Mouse (Mus musculus) stomach, embryonic 14.5 days (tissue): Measurements from ENCODE around the gene Trim33. TPM values are rescaled to one million over a fixed set of nuclear protein-coding genes. Genes with fewer than 3 reads are reported as not detected.

ENCODE experiments used
- ATAC-seq: fragments of 200-750 bp; cut with Nextera tagmentation; 2 replicates; pipeline ENCODE4 v1.8.0; 2017; ENCODE audit warnings: low read depth, moderate TSS enrichment; ENCODE audit not compliant: insufficient number of reproducible peaks, insufficient read depth, low FRiP score
- H3K27ac ChIP-seq: fragments of 300-500 bp; sonication (generic); 2 replicates; pipeline ENCODE4 v1.5.1; 2014; ENCODE audit warnings: mild to moderate bottlenecking, low read length, moderate library complexity, mixed read lengths
- H3K27me3 ChIP-seq: fragments of 300-500 bp; sonication (generic); 2 replicates; pipeline ENCODE4 v1.6.1; 2014; ENCODE audit warnings: low read length, control low read depth, mixed read lengths; ENCODE audit not compliant: control insufficient read depth, insufficient read depth
- H3K36me3 ChIP-seq: fragments of 300-500 bp; sonication (generic); 2 replicates; pipeline ENCODE4 v1.6.1; 2014; ENCODE audit warnings: mild to moderate bottlenecking, control low read depth, low read length, moderate library complexity, mixed read lengths; ENCODE audit not compliant: control insufficient read depth, insufficient read depth
- H3K4me1 ChIP-seq: fragments of 300-500 bp; sonication (generic); 2 replicates; pipeline ENCODE4 v1.6.1; 2014; ENCODE audit warnings: low read length, control low read depth, mixed read lengths; ENCODE audit not compliant: control insufficient read depth, insufficient read depth
- H3K4me2 ChIP-seq: fragments of 300-500 bp; sonication (generic); replicated peaks from 2 replicates; pipeline ENCODE4 v1.6.1; 2014; ENCODE audit warnings: low read depth, low read length, control low read depth
- H3K4me3 ChIP-seq: fragments of 300-500 bp; sonication (generic); 2 replicates; pipeline ENCODE4 v1.5.1; 2014; ENCODE audit warnings: low read depth, low read length, control low read depth
- H3K9ac ChIP-seq: fragments of 300-500 bp; sonication (generic); replicated peaks from 2 replicates; pipeline ENCODE4 v1.6.1; 2014; ENCODE audit warnings: low read depth, mild to moderate bottlenecking, control low read depth, low read length, moderate library complexity, mixed read lengths
- H3K9me3 ChIP-seq: fragments of 300-500 bp; sonication (generic); 2 replicates; pipeline ENCODE4 v1.6.1; 2016; ENCODE audit warnings: low read depth, low read length, control low read depth; ENCODE audit not compliant: control insufficient read depth
- WGBS: fragments of 180-500 bp; shearing (Covaris S2); extraction: QIAGEN DNeasy Blood & Tissue Kit; methylation state at CpG from one replicate; pipeline ENCODE4 v1.1.7; 2014; 5-methylcytosine and 5-hydroxymethylcytosine counted together
- polyA plus RNA-seq: library from polyadenylated mRNA; unstranded; fragments of >200 nt; fragmentation: Nextera tagmentation; extraction: Ambion mirVana; gene quantifications from 2 replicates; pipeline ENCODE4 v1.2.1, GENCODE M21; 2014

Trim33 gene
- polyA plus RNA-seq, 1 experiment from 2014 or later = 36.4 TPM

DNA sequence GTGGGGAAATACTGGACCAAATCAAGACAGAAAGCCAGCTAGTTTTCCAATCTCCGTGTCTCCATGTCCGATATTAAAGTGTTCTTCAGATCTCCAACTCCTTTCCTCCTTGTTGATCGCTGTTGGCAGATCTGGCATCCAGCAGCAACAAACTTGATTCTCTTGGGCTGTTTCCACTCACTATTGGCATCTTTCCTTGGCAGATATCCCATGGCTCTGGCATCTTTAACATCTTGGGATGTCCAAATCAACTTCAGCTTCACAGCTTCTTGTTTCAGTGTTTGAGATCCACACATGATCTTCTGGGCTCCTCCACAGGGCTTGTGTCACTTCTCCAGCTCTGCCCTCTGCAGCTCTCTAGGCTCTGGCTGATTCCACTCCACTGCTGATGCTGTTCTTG is 89.6 kb downstream of the Trim33 start:
- no peaks in the 10 kb centered on the region for H3K27me3 ChIP-seq
- H3K4me1 ChIP-seq = no peaks in the 10 kb centered on the region
- H3K9ac ChIP-seq = no peak overlapping the region
- H3K4me3 ChIP-seq = no peak overlapping the region
- ATAC-seq = no peak
- H3K4me2 ChIP-seq = no peak overlapping the region
- 88% methylated on average over 3 of the region's 3 CpGs for WGBS
- no peaks in the 10 kb centered on the region for H3K36me3 ChIP-seq
- no peak overlapping the region for H3K27ac ChIP-seq
- no peaks in the 10 kb centered on the region for H3K9me3 ChIP-seq

DNA sequence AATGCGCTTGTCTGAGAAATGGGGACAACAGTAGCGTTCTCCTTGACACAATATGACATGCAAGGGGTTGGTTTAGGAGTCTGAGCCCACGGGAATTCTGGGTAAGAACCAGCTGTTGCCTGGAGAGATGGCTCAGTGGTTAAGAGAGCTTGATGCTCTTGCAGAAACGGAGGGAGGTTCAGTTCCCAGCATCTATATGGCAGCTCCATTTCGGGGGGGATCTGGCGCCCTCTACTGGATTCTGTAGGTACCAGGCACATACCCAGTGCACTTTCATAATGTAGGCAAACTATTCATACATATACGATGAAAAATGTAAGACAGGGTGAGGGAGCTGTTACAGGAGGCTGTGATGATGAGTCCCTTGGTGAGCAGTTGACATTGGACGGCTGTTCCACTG is 94.9 kb downstream of the Trim33 start:
- H3K4me1 ChIP-seq = no peaks in the 10 kb centered on the region
- H3K36me3 ChIP-seq = no peaks in the 10 kb centered on the region
- H3K27ac ChIP-seq = no peak overlapping the region
- H3K9me3 ChIP-seq = no peaks in the 10 kb centered on the region
- H3K4me2 ChIP-seq = no peak overlapping the region
- no peaks in the 10 kb centered on the region for H3K27me3 ChIP-seq
- no peak overlapping the region for H3K4me3 ChIP-seq
- H3K9ac ChIP-seq = no peak overlapping the region
- 36% methylated on average over 8 of the region's 8 CpGs for WGBS
- ATAC-seq = no peak

GRCm38 (mm10) chr3:103375181-103375855 is 96.2 kb downstream of the Trim33 start:
- Histone ChIP-seq H3K27me3 (no peaks in the 10 kb centered on the region), H3K4me1 (no peaks in the 10 kb centered on the region), H3K27ac (no peak overlapping the region), H3K4me3 (no peak overlapping the region), H3K4me2 (no peak overlapping the region), H3K9ac (no peak overlapping the region), H3K36me3 (no peaks in the 10 kb centered on the region), H3K9me3 (no peaks in the 10 kb centered on the region)
- ATAC-seq = no peak
- 33% methylated on average over 14 of the region's 14 CpGs for WGBS

GRCm38 (mm10) chr3:103378018-103378417 is 98.9 kb downstream of the Trim33 start:
- Histone ChIP-seq H3K36me3 (no peaks in the 10 kb centered on the region), H3K27ac (no peak overlapping the region), H3K4me2 (no peak overlapping the region), H3K4me3 (no peak overlapping the region), H3K27me3 (no peaks in the 10 kb centered on the region), H3K4me1 (no peaks in the 10 kb centered on the region), H3K9ac (no peak overlapping the region), H3K9me3 (no peaks in the 10 kb centered on the region)
- peak; percentile 61; the same call in 1 of the 2 replicates for ATAC-seq

DNA sequence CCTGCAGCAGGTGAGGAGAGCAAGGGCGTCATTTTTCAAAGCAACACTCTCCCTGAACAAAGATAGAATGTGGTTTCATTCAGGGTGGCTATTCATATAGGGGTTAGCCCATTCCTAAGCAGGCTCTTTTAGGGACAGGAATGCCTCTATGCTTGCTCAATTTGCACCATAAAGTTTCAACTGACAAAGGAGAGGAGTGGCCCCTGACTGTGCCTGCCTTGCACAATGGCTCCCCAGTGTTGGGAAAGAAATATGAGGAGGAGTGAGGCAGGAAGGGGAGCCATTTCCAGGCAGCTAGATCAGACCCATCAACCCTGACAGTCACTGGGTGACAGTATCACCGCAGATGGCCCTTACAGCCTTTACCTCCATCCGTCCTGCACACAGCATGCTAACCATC is 100.3 kb downstream of the Trim33 start:
- no peak overlapping the region for H3K27ac ChIP-seq

DNA sequence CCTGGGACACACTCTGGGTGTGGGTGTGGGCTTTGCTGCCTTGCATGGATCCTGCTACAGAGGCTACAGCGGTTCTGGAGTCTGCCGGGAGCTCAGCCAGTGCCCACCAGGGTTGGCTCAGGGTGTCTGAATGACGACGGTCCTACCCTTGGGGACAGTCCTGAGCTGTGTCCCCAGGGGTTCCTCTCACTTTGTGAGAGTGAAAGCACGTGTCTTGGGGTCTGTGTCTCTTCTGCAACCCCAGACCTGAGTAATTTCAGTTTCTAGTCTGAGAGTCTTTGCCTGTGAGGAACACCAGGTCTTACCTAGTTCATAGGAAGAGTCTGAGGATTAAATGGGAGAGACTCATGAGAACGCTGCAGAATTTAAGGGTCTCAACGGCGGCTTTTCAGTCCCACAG is 101.7 kb downstream of the Trim33 start:
- Histone ChIP-seq H3K27ac (no peak overlapping the region), H3K9ac (no peak overlapping the region), H3K4me1 (no peaks in the 10 kb centered on the region), H3K9me3 (no peaks in the 10 kb centered on the region), H3K27me3 (no peaks in the 10 kb centered on the region), H3K4me2 (no peak overlapping the region), H3K4me3 (no peak overlapping the region), H3K36me3 (no peaks in the 10 kb centered on the region)
- WGBS = 90% methylated on average over 8 of the region's 8 CpGs
- no peak for ATAC-seq

More for the DNA sequence above, 100.3 kb downstream of the Trim33 start:
- no peak overlapping the region for H3K4me3 ChIP-seq
- H3K4me1 ChIP-seq = no peaks in the 10 kb centered on the region
- no peaks in the 10 kb centered on the region for H3K36me3 ChIP-seq
- H3K9ac ChIP-seq = no peak overlapping the region
- no peak overlapping the region for H3K4me2 ChIP-seq
- H3K9me3 ChIP-seq = no peaks in the 10 kb centered on the region
- no peak for ATAC-seq
- H3K27me3 ChIP-seq = no peaks in the 10 kb centered on the region
- WGBS = 67% methylated on average over 3 of the region's 3 CpGs

DNA sequence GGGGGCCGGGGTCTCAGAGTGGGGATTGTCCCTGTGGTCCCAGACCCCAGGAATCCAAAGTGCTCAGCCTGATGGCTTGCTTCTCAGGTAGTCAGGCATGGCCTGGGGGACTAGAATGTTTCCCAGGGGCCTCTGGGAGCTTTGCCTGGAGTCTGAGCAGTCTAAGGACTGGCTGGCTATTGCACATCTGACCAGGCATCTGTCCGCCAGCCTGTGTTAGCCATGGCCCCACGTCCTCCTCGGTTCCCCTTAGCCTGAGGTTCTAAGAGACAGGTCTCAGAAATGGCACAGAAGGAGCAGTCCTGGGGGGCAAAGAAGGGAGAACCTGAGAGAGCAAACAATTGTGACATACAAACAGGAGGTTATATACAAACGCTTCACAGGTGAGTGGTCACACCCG is 102.3 kb downstream of the Trim33 start:
- no peak overlapping the region for H3K27ac ChIP-seq
- no peaks in the 10 kb centered on the region for H3K36me3 ChIP-seq
- H3K4me3 ChIP-seq = no peak overlapping the region
- no peak overlapping the region for H3K4me2 ChIP-seq
- no peak overlapping the region for H3K9ac ChIP-seq
- WGBS = 93% methylated on average over 6 of the region's 6 CpGs
- no peak for ATAC-seq
- H3K9me3 ChIP-seq = no peaks in the 10 kb centered on the region
- H3K27me3 ChIP-seq = no peaks in the 10 kb centered on the region
- no peaks in the 10 kb centered on the region for H3K4me1 ChIP-seq

GRCm38 (mm10) chr3:103382872-103383567 is 103.9 kb downstream of the Trim33 start:
- H3K27me3 ChIP-seq = no peaks in the 10 kb centered on the region
- no peak overlapping the region for H3K4me3 ChIP-seq
- WGBS = 19% methylated on average over 17 of the region's 17 CpGs
- no peaks in the 10 kb centered on the region for H3K9me3 ChIP-seq
- H3K36me3 ChIP-seq = no peaks in the 10 kb centered on the region
- no peak overlapping the region for H3K27ac ChIP-seq
- peak; percentile 56; the same call in 1 of the 2 replicates for ATAC-seq
- no peaks in the 10 kb centered on the region for H3K4me1 ChIP-seq
- peak overlapping the region; percentile 28; the same call in 1 of the 2 replicates for H3K4me2 ChIP-seq
- no peak overlapping the region for H3K9ac ChIP-seq
